Mouse (Mus musculus) kidney, postnatal 14 days (tissue): ENCODE data around the gene Gm10217.
A peak's percentile ranks its signal among the peaks of the same experiment; 100 is the strongest.

Experiments used
- DNase-seq: peaks from one replicate; pipeline ENCODE4 v3.0.0; 2022; ENCODE audit warnings: mixed read lengths

The Gm10217 gene

GRCm38 (mm10) chr8:9863951-9864350, at the start of gene Gm10217:
Gene Gm10217, plus strand, starts transcription at chr8:9864251.
- DNase-seq, result no peak

- no peak for DNase-seq
Measured at GRCm38 (mm10) chr8:9824770-9825169, 39.3 kb upstream of the Gm10217 start.

GRCm38 (mm10) chr8:9840257-9840656, 23.8 kb upstream of the Gm10217 start:
- DNase-seq, result no peak

GRCm38 (mm10) chr8:9859286-9859685, 4.8 kb upstream of the Gm10217 start:
- peak; percentile 42 for DNase-seq

- no peak for DNase-seq
Measured at GRCm38 (mm10) chr8:9860539-9861203, 3.4 kb upstream of the Gm10217 start.

GRCm38 (mm10) chr8:9865150-9865549, 1.1 kb downstream of the Gm10217 start:
- no peak for DNase-seq

GRCm38 (mm10) chr8:9868094-9868493, 4.0 kb downstream of the Gm10217 start:
- DNase-seq, result no peak

- DNase-seq, result no peak
Measured at GRCm38 (mm10) chr8:9876241-9876640, 12.2 kb downstream of the Gm10217 start.

- DNase-seq, result peak; percentile 6
Measured at GRCm38 (mm10) chr8:9879921-9880320, 15.9 kb downstream of the Gm10217 start.

GRCm38 (mm10) chr8:9886714-9887113, 22.7 kb downstream of the Gm10217 start:
- DNase-seq, result no peak

GRCm38 (mm10) chr8:9899199-9899598, 35.1 kb downstream of the Gm10217 start:
- DNase-seq, result no peak

GRCm38 (mm10) chr8:9899673-9900072, 35.6 kb downstream of the Gm10217 start:
- no peak for DNase-seq
